Mouse (Mus musculus) neural tube, embryonic 14.5 days (tissue): Measurements from ENCODE around the gene Gpr183. TPM values are rescaled to one million over a fixed set of nuclear protein-coding genes. Genes with fewer than 3 reads are reported as not detected.

Source experiments
- ATAC-seq: fragments of 200-750 bp; cut with Nextera tagmentation; 2 replicates; pipeline ENCODE4 v1.8.0; 2017; ENCODE audit warnings: low read depth, mild to moderate bottlenecking, moderate TSS enrichment, moderate library complexity
- H3K27ac ChIP-seq: fragments of 300-500 bp; sonication (generic); 2 replicates; pipeline ENCODE4 v1.5.1; 2014; ENCODE audit warnings: low read depth, mild to moderate bottlenecking, control low read depth, low read length, moderate library complexity, mixed read lengths
- H3K27me3 ChIP-seq: fragments of 300-500 bp; sonication (generic); 2 replicates; pipeline ENCODE4 v1.6.1; 2014; ENCODE audit warnings: low read length; ENCODE audit not compliant: control insufficient read depth, insufficient read depth
- H3K36me3 ChIP-seq: fragments of 300-500 bp; sonication (generic); 2 replicates; pipeline ENCODE4 v1.6.1; 2014; ENCODE audit warnings: low read length, mixed read lengths; ENCODE audit not compliant: control insufficient read depth, insufficient read depth
- H3K4me1 ChIP-seq: fragments of 300-500 bp; sonication (generic); 2 replicates; pipeline ENCODE4 v1.6.1; 2014; ENCODE audit warnings: low read length; ENCODE audit not compliant: control insufficient read depth, insufficient read depth
- H3K4me2 ChIP-seq: fragments of 300-500 bp; sonication (generic); 2 replicates; pipeline ENCODE4 v1.6.1; 2014; ENCODE audit warnings: mild to moderate bottlenecking, low read depth, low read length, control low read depth
- H3K4me3 ChIP-seq: fragments of 300-500 bp; sonication (generic); 2 replicates; pipeline ENCODE4 v1.5.1; 2014; ENCODE audit warnings: low read depth, low read length, control low read depth, mixed read lengths
- H3K9ac ChIP-seq: fragments of 300-500 bp; sonication (generic); replicated peaks from 2 replicates; pipeline ENCODE4 v1.6.1; 2014; ENCODE audit warnings: low read depth, mild to moderate bottlenecking, control low read depth, low read length, mixed read lengths
- H3K9me3 ChIP-seq: fragments of 300-500 bp; sonication (generic); 2 replicates; pipeline ENCODE4 v1.6.1; 2016; ENCODE audit warnings: low read length; ENCODE audit not compliant: control insufficient read depth
- WGBS: fragments of 180-500 bp; shearing (Covaris S2); extraction: QIAGEN DNeasy Blood & Tissue Kit; methylation state at CpG from one replicate; pipeline ENCODE4 v1.1.7; 2014; 5-methylcytosine and 5-hydroxymethylcytosine counted together
- polyA plus RNA-seq: library from polyadenylated mRNA; unstranded; fragments of >200 nt; fragmentation: Nextera tagmentation; extraction: Ambion mirVana; gene quantifications from 2 replicates; pipeline ENCODE4 v1.2.1, GENCODE M21; 2014

The Gpr183 gene
- polyA plus RNA-seq, 1 experiment from 2014 or later = 0.59 TPM

DNA sequence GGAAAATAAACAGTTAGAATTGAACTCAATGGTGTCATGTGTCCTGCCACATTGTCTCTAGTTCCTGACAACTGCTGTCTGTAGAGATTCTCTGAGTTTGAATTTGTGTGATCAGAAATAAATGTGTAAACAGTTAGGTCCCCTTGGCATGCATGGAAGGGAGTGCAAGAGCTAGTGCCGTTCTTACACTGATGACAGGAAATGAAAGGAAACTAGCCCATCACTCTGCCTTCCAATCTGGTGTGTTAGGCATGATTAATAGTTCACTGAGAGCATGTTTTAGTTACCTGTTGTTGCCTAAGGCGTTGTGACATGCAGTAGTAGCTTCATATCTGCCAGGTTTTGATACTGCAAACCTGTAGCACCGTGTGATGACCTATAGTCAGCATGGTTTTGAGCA lies 17.0 kb downstream of the Gpr183 start:
- H3K9ac ChIP-seq = no peak overlapping the region
- WGBS = 87% methylated on average over 3 of the region's 3 CpGs

DNA sequence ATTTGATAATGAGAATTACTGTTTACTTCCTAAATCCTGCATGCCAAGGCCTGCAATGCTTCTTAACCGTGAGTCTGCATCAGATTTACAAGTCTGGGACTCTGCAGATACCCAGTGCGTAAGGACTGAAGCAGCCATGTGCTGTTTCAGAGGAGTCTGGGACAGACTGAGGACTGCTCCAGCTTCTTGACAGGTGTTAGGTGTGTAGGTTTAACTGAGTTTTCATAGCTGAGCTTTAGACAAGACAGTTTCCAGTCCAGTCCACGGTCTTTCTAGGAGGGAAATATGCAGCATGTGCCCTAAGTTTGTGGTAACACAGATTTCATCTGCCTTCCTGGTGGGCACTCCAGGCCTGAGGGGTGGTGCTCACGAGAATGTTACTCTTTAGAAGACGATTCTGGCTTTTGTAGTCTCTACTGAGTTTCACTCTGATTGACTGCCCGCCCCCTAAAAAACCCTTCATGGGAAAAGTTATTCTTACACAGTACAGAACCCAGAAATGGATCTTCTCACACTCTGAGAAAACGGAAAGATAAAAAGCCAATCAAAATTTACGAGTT lies 17.7 kb downstream of the Gpr183 start:
- no peaks in the 10 kb centered on the region for H3K4me1 ChIP-seq
- ATAC-seq = no peak
- H3K27me3 ChIP-seq = no peaks in the 10 kb centered on the region
- H3K9me3 ChIP-seq = no peaks in the 10 kb centered on the region
- no peak overlapping the region for H3K4me3 ChIP-seq
- H3K36me3 ChIP-seq = no peaks in the 10 kb centered on the region
- H3K27ac ChIP-seq = no peak overlapping the region
- H3K4me2 ChIP-seq = no peak overlapping the region
- no peak overlapping the region for H3K9ac ChIP-seq
- WGBS = 69% methylated on average over 8 of the region's 8 CpGs

More for the DNA sequence above, 17.0 kb downstream of the Gpr183 start:
- Histone ChIP-seq H3K9me3 (no peaks in the 10 kb centered on the region), H3K36me3 (no peaks in the 10 kb centered on the region), H3K4me1 (no peaks in the 10 kb centered on the region), H3K4me2 (no peak overlapping the region), H3K27ac (no peak overlapping the region), H3K27me3 (no peaks in the 10 kb centered on the region), H3K4me3 (no peak overlapping the region)
- ATAC-seq = no peak

DNA sequence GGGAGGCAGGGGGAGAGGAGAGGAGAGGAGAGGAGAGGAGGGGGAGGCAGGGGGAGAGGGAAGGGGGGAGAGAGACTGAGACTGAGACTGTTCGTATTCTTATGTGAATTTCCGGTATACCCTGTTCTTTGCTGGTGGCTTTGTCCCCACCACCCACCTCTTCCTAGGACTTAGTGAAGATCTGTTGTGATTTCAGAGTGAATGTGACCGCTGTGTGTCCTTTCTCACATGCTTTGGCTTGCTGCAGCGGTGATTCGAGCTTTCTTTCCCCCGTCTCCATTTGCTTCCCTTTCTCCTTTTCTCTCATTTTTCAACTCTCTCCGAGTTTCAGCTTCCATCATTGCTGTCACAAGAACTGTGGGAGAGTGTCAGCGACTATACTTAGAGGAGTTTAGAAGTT lies 18.3 kb downstream of the Gpr183 start:
- 87% methylated on average over 8 of the region's 8 CpGs for WGBS
- H3K27me3 ChIP-seq = no peaks in the 10 kb centered on the region

DNA sequence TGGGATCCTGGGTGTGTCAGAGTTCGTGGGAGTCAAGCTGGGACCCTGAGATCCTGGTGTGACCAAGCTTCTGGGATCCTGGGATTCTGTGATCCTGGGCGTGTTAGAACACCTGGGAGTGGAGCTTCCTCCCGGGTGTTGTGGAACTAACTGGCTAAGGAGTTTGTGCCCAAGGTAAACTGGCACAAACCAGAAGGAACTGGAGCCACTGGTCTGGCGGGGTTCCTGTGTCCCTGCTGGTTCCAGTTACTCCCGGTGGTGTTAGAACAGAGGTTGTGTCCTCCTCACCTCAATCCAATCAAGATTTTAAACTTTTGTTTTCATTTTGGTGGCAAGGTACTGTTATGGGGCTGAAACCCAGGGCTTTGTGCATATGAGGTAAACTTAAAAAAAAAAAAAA lies 18.9 kb downstream of the Gpr183 start:
- Histone ChIP-seq H3K9ac (no peak overlapping the region), H3K4me3 (no peak overlapping the region), H3K36me3 (no peaks in the 10 kb centered on the region), H3K4me1 (no peaks in the 10 kb centered on the region), H3K27me3 (no peaks in the 10 kb centered on the region), H3K27ac (no peak overlapping the region), H3K4me2 (no peak overlapping the region), H3K9me3 (no peaks in the 10 kb centered on the region)
- WGBS = 86% methylated on average over 5 of the region's 5 CpGs
- ATAC-seq = no peak

More for the DNA sequence above, 18.3 kb downstream of the Gpr183 start:
- ATAC-seq = no peak
- Histone ChIP-seq H3K4me2 (no peak overlapping the region), H3K4me1 (no peaks in the 10 kb centered on the region), H3K36me3 (no peaks in the 10 kb centered on the region), H3K9me3 (no peaks in the 10 kb centered on the region), H3K27ac (no peak overlapping the region), H3K9ac (no peak overlapping the region), H3K4me3 (no peak overlapping the region)

DNA sequence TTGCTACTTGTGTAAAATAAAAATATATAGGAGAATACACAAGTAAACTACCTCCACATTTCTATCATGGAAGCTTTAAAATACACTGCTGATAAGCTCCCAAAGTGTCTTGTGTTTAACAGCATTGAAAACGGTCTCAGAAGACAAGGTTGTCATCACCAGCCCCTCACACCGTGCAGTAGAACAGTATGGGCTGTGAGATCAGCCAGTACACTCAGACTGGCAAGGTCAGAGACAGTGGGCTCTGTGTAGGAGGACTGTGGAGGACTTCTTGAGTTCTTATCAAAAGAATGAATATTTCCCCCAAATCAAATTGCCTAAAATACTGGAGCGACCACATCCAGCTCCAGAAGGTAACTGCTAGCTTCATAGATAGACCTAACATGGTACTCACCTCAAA lies 25.4 kb downstream of the Gpr183 start:
- no peak for ATAC-seq

DNA sequence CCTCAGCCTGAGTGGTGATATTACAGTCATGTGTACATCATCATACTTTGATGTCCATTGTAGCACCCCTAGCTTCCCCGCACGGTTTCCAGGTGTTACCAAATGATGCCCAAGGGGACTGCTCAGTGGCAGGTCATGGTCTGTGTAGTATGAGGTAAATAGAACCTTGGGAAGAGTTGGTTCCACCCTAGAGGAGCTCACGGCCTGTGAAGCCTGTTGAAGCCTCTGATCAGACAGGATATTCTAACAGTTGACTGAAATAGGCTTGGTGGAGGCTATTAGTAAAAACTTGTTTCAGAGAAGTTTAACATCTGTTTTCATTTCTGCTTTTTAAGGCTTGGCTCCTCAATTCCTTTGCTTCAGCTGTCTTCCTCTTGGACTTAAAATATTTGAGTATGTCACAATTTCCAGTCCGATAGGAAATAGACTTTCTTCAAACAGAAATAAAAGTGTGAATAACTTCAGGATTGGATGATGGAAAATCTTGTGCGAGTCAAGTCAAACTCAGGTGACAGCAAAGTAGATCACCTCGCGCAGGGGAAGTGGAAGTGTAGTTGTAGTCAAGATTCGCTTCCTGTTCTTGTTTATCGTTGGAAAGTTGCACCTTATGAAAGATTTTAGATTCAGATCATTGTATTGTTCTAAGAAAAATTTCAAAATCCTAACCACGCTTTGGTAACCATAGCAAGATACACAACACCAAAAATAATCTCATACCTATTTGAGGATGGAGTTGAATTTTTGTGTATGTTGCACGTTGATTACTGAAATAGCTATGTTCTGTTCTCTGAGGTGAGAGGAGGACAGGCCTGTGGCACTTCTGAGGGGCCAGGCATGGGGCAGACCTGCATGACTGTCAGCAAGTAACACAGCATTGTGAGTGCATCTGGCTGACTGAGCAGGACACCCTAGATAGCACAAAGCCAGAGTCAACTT lies 26.5 kb downstream of the Gpr183 start:
- H3K9ac ChIP-seq = no peak overlapping the region
- H3K4me2 ChIP-seq = no peak overlapping the region
- H3K9me3 ChIP-seq = no peaks in the 10 kb centered on the region
- H3K36me3 ChIP-seq = no peaks in the 10 kb centered on the region
- H3K27ac ChIP-seq = no peak overlapping the region
- WGBS = 96% methylated on average over 11 of the region's 11 CpGs
- no peaks in the 10 kb centered on the region for H3K27me3 ChIP-seq
- no peak overlapping the region for H3K4me3 ChIP-seq
- no peak for ATAC-seq
- H3K4me1 ChIP-seq = no peaks in the 10 kb centered on the region

More for the DNA sequence above, 25.4 kb downstream of the Gpr183 start:
- Histone ChIP-seq H3K9ac (no peak overlapping the region), H3K4me2 (no peak overlapping the region), H3K36me3 (no peaks in the 10 kb centered on the region), H3K27me3 (no peaks in the 10 kb centered on the region), H3K4me1 (no peaks in the 10 kb centered on the region), H3K9me3 (no peaks in the 10 kb centered on the region), H3K27ac (no peak overlapping the region), H3K4me3 (no peak overlapping the region)
- WGBS = 95% methylated on average over 3 of the region's 3 CpGs

DNA sequence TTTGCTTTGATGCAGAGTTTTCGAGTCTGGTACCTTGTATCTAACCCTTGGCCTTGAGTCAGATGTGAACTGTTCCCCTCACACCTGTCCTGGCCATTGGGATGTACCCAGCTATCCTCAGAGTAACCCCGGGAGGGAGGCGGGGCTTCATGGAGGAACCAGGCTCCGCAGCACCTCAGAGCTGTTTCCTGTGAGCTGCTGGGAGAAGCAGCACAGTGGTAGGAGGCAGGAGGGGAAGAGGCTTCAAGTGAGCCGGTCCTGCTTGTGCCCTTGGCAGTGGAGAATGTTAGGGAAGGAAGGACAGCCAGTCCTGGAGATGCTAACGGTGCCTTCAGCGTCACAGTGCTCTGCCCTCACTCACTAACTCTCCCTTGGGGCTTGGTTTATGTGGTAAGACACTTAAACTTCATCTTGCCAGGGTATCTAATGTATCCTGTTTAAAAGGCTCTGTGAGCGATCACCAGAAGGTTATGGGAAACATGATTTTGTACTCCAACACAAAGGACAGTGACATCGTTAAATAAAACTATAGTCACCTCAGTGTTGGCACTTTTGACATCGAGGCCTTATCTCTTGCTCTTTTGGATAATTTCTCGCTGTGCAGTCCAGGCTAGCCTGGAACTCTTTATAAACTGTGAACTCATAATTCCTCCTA lies 27.3 kb downstream of the Gpr183 start:
- H3K36me3 ChIP-seq = no peaks in the 10 kb centered on the region
- no peak overlapping the region for H3K9ac ChIP-seq
- no peak overlapping the region for H3K4me2 ChIP-seq
- H3K27me3 ChIP-seq = no peaks in the 10 kb centered on the region
- no peak overlapping the region for H3K4me3 ChIP-seq
- H3K4me1 ChIP-seq = no peaks in the 10 kb centered on the region
- H3K27ac ChIP-seq = no peak overlapping the region
- H3K9me3 ChIP-seq = no peaks in the 10 kb centered on the region
- WGBS = 85% methylated on average over 11 of the region's 11 CpGs
- ATAC-seq = no peak

DNA sequence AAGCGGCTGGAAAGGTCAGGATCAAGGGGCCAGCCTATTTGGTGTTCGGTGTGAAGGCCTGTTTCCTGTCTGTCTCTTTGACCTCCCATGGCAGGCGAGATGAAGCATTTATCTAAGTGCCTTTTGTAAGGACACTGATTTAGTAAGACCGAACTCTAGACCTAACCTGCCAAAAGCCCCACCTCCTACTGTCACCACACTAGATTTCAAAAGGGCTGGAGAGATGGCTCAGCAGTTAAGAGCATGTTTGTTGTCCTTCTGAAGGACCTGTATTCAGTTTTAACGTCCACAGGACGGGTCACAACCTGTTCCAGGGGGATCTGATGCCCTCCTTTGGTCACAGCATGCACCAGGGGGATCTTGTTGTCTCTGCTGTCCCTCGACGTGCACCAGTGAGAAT lies 28.1 kb downstream of the Gpr183 start:
- Histone ChIP-seq H3K4me3 (no peak overlapping the region), H3K27ac (no peak overlapping the region), H3K4me1 (no peaks in the 10 kb centered on the region), H3K9me3 (no peaks in the 10 kb centered on the region), H3K27me3 (no peaks in the 10 kb centered on the region), H3K9ac (no peak overlapping the region), H3K36me3 (no peaks in the 10 kb centered on the region), H3K4me2 (no peak overlapping the region)
- 86% methylated on average over 8 of the region's 8 CpGs for WGBS
- no peak for ATAC-seq

DNA sequence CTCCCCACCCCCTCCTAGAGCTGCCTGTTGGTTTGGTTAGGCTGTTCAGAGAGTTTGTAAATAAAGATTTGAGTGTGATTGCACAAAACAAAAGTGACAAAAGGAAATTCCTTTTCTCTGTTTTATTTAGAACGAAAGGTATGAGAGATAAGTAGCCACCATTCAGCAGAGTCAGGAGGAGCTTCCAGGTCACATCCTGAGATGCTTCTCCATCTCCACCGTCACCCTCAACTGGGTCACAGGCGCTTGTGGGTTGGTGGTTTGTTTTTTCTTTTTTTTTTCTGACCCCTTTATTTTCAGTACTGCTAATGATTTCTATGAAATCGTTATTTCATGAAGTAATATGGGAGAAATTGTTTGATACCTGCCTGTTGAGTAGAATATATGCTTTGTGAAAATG lies 28.6 kb downstream of the Gpr183 start:
- H3K9me3 ChIP-seq = no peaks in the 10 kb centered on the region
- H3K27me3 ChIP-seq = no peaks in the 10 kb centered on the region
- H3K4me1 ChIP-seq = no peaks in the 10 kb centered on the region
- WGBS = 97% methylated on average over 4 of the region's 4 CpGs
- no peak for ATAC-seq
- no peak overlapping the region for H3K4me3 ChIP-seq
- H3K27ac ChIP-seq = no peak overlapping the region
- H3K9ac ChIP-seq = no peak overlapping the region
- no peak overlapping the region for H3K4me2 ChIP-seq
- H3K36me3 ChIP-seq = no peaks in the 10 kb centered on the region
